Mouse (Mus musculus) lung, embryonic 16.5 days (tissue): ENCODE results near the gene Cpxm1. TPM values are rescaled to one million over a fixed set of nuclear protein-coding genes. Genes with fewer than 3 reads are reported as not detected.

Source experiments
- ATAC-seq: fragments of 200-750 bp; cut with Nextera tagmentation; 2 replicates; pipeline ENCODE4 v1.8.0; 2017; ENCODE audit warnings: low read depth, mild to moderate bottlenecking, moderate library complexity
- H3K27ac ChIP-seq: fragments of 300-500 bp; sonication (generic); 2 replicates; pipeline ENCODE4 v1.5.1; 2014; ENCODE audit warnings: mild to moderate bottlenecking, control low read depth, low read length
- H3K27me3 ChIP-seq: fragments of 300-500 bp; sonication (generic); 2 replicates; pipeline ENCODE4 v1.6.1; 2014; ENCODE audit warnings: low read depth, low read length, mixed read lengths; ENCODE audit not compliant: control insufficient read depth, insufficient read depth
- H3K36me3 ChIP-seq: fragments of 300-500 bp; sonication (generic); 2 replicates; pipeline ENCODE4 v1.6.1; 2014; ENCODE audit warnings: low read length; ENCODE audit not compliant: control insufficient read depth, insufficient read depth
- H3K4me1 ChIP-seq: fragments of 300-500 bp; sonication (generic); replicated peaks from 2 replicates; pipeline ENCODE4 v1.6.1; 2014; ENCODE audit warnings: low read length, mixed read lengths; ENCODE audit not compliant: control insufficient read depth, insufficient read depth
- H3K4me2 ChIP-seq: fragments of 300-500 bp; sonication (generic); 2 replicates; pipeline ENCODE4 v1.6.1; 2014; ENCODE audit warnings: low read depth, low read length, control low read depth
- H3K4me3 ChIP-seq: fragments of 300-500 bp; sonication (generic); 2 replicates; pipeline ENCODE4 v1.5.1; 2014; ENCODE audit warnings: mild to moderate bottlenecking, low read length, control low read depth
- H3K9ac ChIP-seq: fragments of 300-500 bp; sonication (generic); 2 replicates; pipeline ENCODE4 v1.6.1; 2014; ENCODE audit warnings: low read length, control low read depth
- H3K9me3 ChIP-seq: fragments of 300-500 bp; sonication (generic); 2 replicates; pipeline ENCODE4 v1.6.1; 2016; ENCODE audit warnings: low read length; ENCODE audit not compliant: control insufficient read depth
- WGBS: fragments of 180-500 bp; shearing (Covaris S2); extraction: QIAGEN DNeasy Blood & Tissue Kit; methylation state at CpG from one replicate; pipeline ENCODE4 v1.1.7; 2014; 5-methylcytosine and 5-hydroxymethylcytosine counted together
- polyA plus RNA-seq: library from polyadenylated mRNA; unstranded; fragments of >200 nt; fragmentation: Nextera tagmentation; extraction: Ambion mirVana; gene quantifications from 2 replicates; pipeline ENCODE4 v1.2.1, GENCODE M21; 2015

The Cpxm1 gene
- 62.2 and 65.8 TPM in 2 replicates for polyA plus RNA-seq

- Histone ChIP-seq H3K36me3 (peaks cover 2% of the 10 kb centered on the region), H3K9me3 (no peaks in the 10 kb centered on the region), H3K4me3 (peak within 1 kb of the TSS; percentile 63), H3K27me3 (no peaks in the 10 kb centered on the region), H3K9ac (peak within 1 kb of the TSS; percentile 82), H3K27ac (peak within 1 kb of the TSS; percentile 51; the same call in 1 of the 2 replicates), H3K4me1 (peaks cover 4% of the 10 kb centered on the region; the same call in 1 of the 2 replicates), H3K4me2 (peak within 1 kb of the TSS; percentile 95)
- ATAC-seq: peak; percentile 90
- 2% methylated on average over 33 of the region's 53 CpGs for WGBS
Measured at GRCm38 (mm10) chr2:130397186-130397985, at the start of gene Cpxm1. TSS of gene Cpxm1 (minus strand) at chr2:130397574.

GRCm38 (mm10) chr2:130442162-130442561 is 44.8 kb upstream of the Cpxm1 start:
- ATAC-seq: no peak
- 85% methylated on average over 10 of the region's 10 CpGs for WGBS
- Histone ChIP-seq H3K27me3 (no peaks in the 10 kb centered on the region), H3K4me1 (no peaks in the 10 kb centered on the region), H3K36me3 (peaks cover 42% of the 10 kb centered on the region), H3K4me2 (no peak overlapping the region), H3K27ac (no peak overlapping the region), H3K4me3 (no peak overlapping the region), H3K9me3 (no peaks in the 10 kb centered on the region), H3K9ac (no peak overlapping the region)

- Histone ChIP-seq H3K36me3 (peaks cover 42% of the 10 kb centered on the region), H3K4me3 (no peak overlapping the region), H3K4me2 (no peak overlapping the region), H3K27me3 (no peaks in the 10 kb centered on the region), H3K9ac (no peak overlapping the region), H3K4me1 (no peaks in the 10 kb centered on the region), H3K27ac (no peak overlapping the region), H3K9me3 (no peaks in the 10 kb centered on the region)
- no peak for ATAC-seq
- WGBS: 93% methylated on average over 4 of the region's 4 CpGs
Measured at GRCm38 (mm10) chr2:130439840-130440480, 42.6 kb upstream of the Cpxm1 start.

GRCm38 (mm10) chr2:130438861-130439260 is 41.5 kb upstream of the Cpxm1 start:
- H3K36me3 ChIP-seq: peaks cover 40% of the 10 kb centered on the region
- no peak overlapping the region for H3K27ac ChIP-seq
- H3K4me3 ChIP-seq: no peak overlapping the region
- H3K9ac ChIP-seq: no peak overlapping the region
- H3K4me1 ChIP-seq: no peaks in the 10 kb centered on the region
- H3K9me3 ChIP-seq: no peaks in the 10 kb centered on the region
- WGBS: 84% methylated on average over 3 of the region's 3 CpGs
- ATAC-seq: no peak
- no peaks in the 10 kb centered on the region for H3K27me3 ChIP-seq
- no peak overlapping the region for H3K4me2 ChIP-seq

GRCm38 (mm10) chr2:130436769-130437168 is 39.4 kb upstream of the Cpxm1 start:
- no peak overlapping the region for H3K4me2 ChIP-seq
- 95% methylated on average over 1 of the region's 1 CpGs for WGBS
- no peaks in the 10 kb centered on the region for H3K4me1 ChIP-seq
- no peaks in the 10 kb centered on the region for H3K27me3 ChIP-seq
- peaks cover 26% of the 10 kb centered on the region for H3K36me3 ChIP-seq
- H3K27ac ChIP-seq: no peak overlapping the region
- H3K9ac ChIP-seq: no peak overlapping the region
- no peak for ATAC-seq
- no peak overlapping the region for H3K4me3 ChIP-seq
- H3K9me3 ChIP-seq: no peaks in the 10 kb centered on the region

GRCm38 (mm10) chr2:130433152-130433551 is 35.8 kb upstream of the Cpxm1 start:
- 16% methylated on average over 4 of the region's 4 CpGs for WGBS
- peak; percentile 15; the same call in 1 of the 2 replicates for ATAC-seq
- no peaks in the 10 kb centered on the region for H3K9me3 ChIP-seq
- no peak overlapping the region for H3K4me3 ChIP-seq
- no peaks in the 10 kb centered on the region for H3K27me3 ChIP-seq
- H3K27ac ChIP-seq: no peak overlapping the region
- H3K4me1 ChIP-seq: peaks cover 4% of the 10 kb centered on the region
- H3K36me3 ChIP-seq: peaks cover 3% of the 10 kb centered on the region; the same call in 1 of the 2 replicates
- no peak overlapping the region for H3K4me2 ChIP-seq
- H3K9ac ChIP-seq: no peak overlapping the region

- Histone ChIP-seq H3K9me3 (no peaks in the 10 kb centered on the region), H3K27ac (no peak overlapping the region), H3K27me3 (no peaks in the 10 kb centered on the region), H3K4me2 (no peak overlapping the region), H3K9ac (no peak overlapping the region), H3K4me3 (no peak overlapping the region), H3K36me3 (no peaks in the 10 kb centered on the region), H3K4me1 (peaks cover 4% of the 10 kb centered on the region)
- ATAC-seq: no peak
- WGBS: 81% methylated on average over 3 of the region's 3 CpGs
Measured at GRCm38 (mm10) chr2:130432157-130432556, 34.8 kb upstream of the Cpxm1 start.

- no peak overlapping the region for H3K9ac ChIP-seq
- no peaks in the 10 kb centered on the region for H3K9me3 ChIP-seq
- ATAC-seq: 0 out of 2 replicates have a peak, but pooled peaks have one; percentile 32
- no peaks in the 10 kb centered on the region for H3K36me3 ChIP-seq
- no peak overlapping the region for H3K4me2 ChIP-seq
- no peak overlapping the region for H3K4me3 ChIP-seq
- H3K4me1 ChIP-seq: peaks cover 4% of the 10 kb centered on the region
- no peaks in the 10 kb centered on the region for H3K27me3 ChIP-seq
- no peak overlapping the region for H3K27ac ChIP-seq
- 56% methylated on average over 3 of the region's 3 CpGs for whole genome bisulfite sequencing
Measured at GRCm38 (mm10) chr2:130430484-130430883, 33.1 kb upstream of the Cpxm1 start.

- Histone ChIP-seq H3K27ac (no peak overlapping the region), H3K36me3 (no peaks in the 10 kb centered on the region), H3K9me3 (no peaks in the 10 kb centered on the region), H3K4me1 (peaks cover 6% of the 10 kb centered on the region), H3K4me2 (no peak overlapping the region), H3K4me3 (no peak overlapping the region), H3K9ac (no peak overlapping the region), H3K27me3 (no peaks in the 10 kb centered on the region)
- no peak for ATAC-seq
- 49% methylated on average over 2 of the region's 2 CpGs for WGBS
Measured at GRCm38 (mm10) chr2:130429851-130430250, 32.5 kb upstream of the Cpxm1 start.
